Mouse (Mus musculus): ENCODE data around the gene Wbp1l. TPM values are rescaled to one million over a fixed set of nuclear protein-coding genes. Genes with fewer than 3 reads are reported as not detected.
A peak's percentile ranks its signal among the peaks of the same experiment; 100 is the strongest.

Wbp1l gene
- polyA plus RNA-seq, 1 experiment from 2014 or later: 31.2 TPM

DNA sequence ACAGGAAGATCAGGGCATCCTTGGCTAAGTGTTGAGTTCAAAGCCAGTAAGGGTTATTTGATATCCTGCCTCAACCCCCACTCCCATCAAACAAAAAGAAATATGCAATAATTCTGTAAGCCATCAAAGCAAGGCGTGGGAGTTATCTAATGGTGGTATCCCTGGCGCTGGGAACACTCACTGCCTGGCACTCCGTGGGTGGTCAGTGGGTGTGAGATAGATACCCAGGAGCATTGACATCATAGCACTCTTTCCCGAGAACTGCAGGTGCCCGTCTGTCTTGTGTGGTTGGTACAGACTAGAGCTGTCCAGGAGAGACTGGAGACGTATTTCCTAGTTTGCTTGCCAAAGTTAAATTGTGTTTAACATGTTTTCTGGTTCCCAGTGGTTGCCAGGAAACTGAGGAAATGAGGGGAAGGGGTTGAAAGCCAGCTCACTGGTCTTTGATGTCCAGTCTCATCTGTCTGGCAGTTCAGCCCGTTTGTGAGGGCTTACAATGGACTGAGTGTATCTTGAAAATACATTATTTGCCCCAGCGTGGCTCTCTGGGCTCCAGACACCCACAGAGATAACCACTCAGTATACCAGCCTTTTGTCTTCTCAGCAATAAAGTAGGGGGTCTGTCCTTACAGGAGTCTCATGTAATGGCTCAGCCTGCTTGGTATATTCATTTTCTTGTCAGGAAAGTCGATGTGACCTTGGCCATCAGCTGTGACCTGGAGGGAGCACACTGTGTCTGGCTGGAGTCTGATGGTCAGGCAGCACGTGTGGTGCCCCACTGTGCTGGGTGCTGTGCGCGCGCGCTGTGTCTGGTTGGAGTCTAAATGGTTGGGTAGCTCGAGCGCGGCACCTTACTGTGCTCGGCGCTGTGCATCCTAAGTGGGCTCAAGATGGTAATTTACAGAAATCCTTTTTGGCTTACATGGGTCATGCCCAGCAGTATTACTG lies 22.6 kb downstream of the Wbp1l start:
- WGBS: 70% methylated on average over 19 of the region's 19 CpGs
- H3K4me2 ChIP-seq (replicated peaks; ENCODE audit: low read depth): no peak overlapping the region
- peaks cover 17% of the 10 kb centered on the region for H3K4me1 ChIP-seq (replicated peaks; ENCODE audit: control insufficient read depth, insufficient read depth)
- H3K27ac ChIP-seq (replicated peaks): peak overlapping the region; percentile 89
- DNase-seq (ENCODE audit: low spot score) (no peak), ATAC-seq (ENCODE audit: low FRiP score, low TSS enrichment) (no peak)
- no peaks in the 10 kb centered on the region for H3K9me3 ChIP-seq (ENCODE audit: control insufficient read depth, low read length)
- no peaks in the 10 kb centered on the region for H3K36me3 ChIP-seq (ENCODE audit: control insufficient read depth, insufficient read depth, low read length)
- H3K4me3 ChIP-seq (ENCODE audit: low read depth, low read length): no peak overlapping the region
- TF ChIP-seq EP300 (optimal IDR thresholded peaks at IDR 0.05) (no peak), CTCF (IDR thresholded peaks at IDR 0.05; ENCODE audit: low read depth) (no peak)
- H3K27me3 ChIP-seq (ENCODE audit: control insufficient read depth, insufficient read depth, low read length): no peaks in the 10 kb centered on the region
- 0 out of 2 replicates have a peak overlapping the region, but pooled peaks have one; percentile 18 for H3K9ac ChIP-seq (ENCODE audit: low read length)

- H3K9me3 ChIP-seq (ENCODE audit: control insufficient read depth, low read length): no peaks in the 10 kb centered on the region
- WGBS: 23% methylated on average over 12 of the region's 12 CpGs
- peak overlapping the region; percentile 59 for H3K4me2 ChIP-seq (replicated peaks; ENCODE audit: low read depth)
- H3K27me3 ChIP-seq (ENCODE audit: control insufficient read depth, insufficient read depth, low read length): no peaks in the 10 kb centered on the region
- TF ChIP-seq CTCF (IDR thresholded peaks at IDR 0.05; ENCODE audit: low read depth) (no peak), EP300 (optimal IDR thresholded peaks at IDR 0.05) (no peak)
- no peaks in the 10 kb centered on the region for H3K36me3 ChIP-seq (ENCODE audit: control insufficient read depth, insufficient read depth, low read length)
- peak overlapping the region; percentile 89 for H3K27ac ChIP-seq (replicated peaks)
- no peak overlapping the region for H3K4me3 ChIP-seq (ENCODE audit: low read depth, low read length)
- H3K9ac ChIP-seq (ENCODE audit: low read length): peak overlapping the region; percentile 59
- ATAC-seq (ENCODE audit: low FRiP score, low TSS enrichment) (no peak), DNase-seq (ENCODE audit: low spot score) (no peak)
- H3K4me1 ChIP-seq (replicated peaks; ENCODE audit: control insufficient read depth, insufficient read depth): peaks cover 17% of the 10 kb centered on the region
These were observed 23.8 kb downstream of the Wbp1l start for GRCm38 (mm10) chr19:46622659-46623193.

GRCm38 (mm10) chr19:46623194-46623667 lies 24.3 kb downstream of the Wbp1l start:
- Histone ChIP-seq H3K9me3 (ENCODE audit: control insufficient read depth, low read length) (no peaks in the 10 kb centered on the region), H3K27me3 (ENCODE audit: control insufficient read depth, insufficient read depth, low read length) (no peaks in the 10 kb centered on the region), H3K27ac (replicated peaks) (peak overlapping the region; percentile 89), H3K9ac (ENCODE audit: low read length) (peak overlapping the region; percentile 59), H3K4me1 (replicated peaks; ENCODE audit: control insufficient read depth, insufficient read depth) (peaks cover 17% of the 10 kb centered on the region), H3K36me3 (ENCODE audit: control insufficient read depth, insufficient read depth, low read length) (no peaks in the 10 kb centered on the region), H3K4me2 (replicated peaks; ENCODE audit: low read depth) (peak overlapping the region; percentile 59), H3K4me3 (ENCODE audit: low read depth, low read length) (peak overlapping the region; percentile 35)
- WGBS: 5% methylated on average over 16 of the region's 16 CpGs
- ATAC-seq (ENCODE audit: low FRiP score, low TSS enrichment) (peak; percentile 53; the same call in 1 of the 2 replicates), DNase-seq (ENCODE audit: low spot score) (peak; percentile 52)
- TF ChIP-seq EP300 (optimal IDR thresholded peaks at IDR 0.05) (no peak), CTCF (IDR thresholded peaks at IDR 0.05; ENCODE audit: low read depth) (no peak)

DNA sequence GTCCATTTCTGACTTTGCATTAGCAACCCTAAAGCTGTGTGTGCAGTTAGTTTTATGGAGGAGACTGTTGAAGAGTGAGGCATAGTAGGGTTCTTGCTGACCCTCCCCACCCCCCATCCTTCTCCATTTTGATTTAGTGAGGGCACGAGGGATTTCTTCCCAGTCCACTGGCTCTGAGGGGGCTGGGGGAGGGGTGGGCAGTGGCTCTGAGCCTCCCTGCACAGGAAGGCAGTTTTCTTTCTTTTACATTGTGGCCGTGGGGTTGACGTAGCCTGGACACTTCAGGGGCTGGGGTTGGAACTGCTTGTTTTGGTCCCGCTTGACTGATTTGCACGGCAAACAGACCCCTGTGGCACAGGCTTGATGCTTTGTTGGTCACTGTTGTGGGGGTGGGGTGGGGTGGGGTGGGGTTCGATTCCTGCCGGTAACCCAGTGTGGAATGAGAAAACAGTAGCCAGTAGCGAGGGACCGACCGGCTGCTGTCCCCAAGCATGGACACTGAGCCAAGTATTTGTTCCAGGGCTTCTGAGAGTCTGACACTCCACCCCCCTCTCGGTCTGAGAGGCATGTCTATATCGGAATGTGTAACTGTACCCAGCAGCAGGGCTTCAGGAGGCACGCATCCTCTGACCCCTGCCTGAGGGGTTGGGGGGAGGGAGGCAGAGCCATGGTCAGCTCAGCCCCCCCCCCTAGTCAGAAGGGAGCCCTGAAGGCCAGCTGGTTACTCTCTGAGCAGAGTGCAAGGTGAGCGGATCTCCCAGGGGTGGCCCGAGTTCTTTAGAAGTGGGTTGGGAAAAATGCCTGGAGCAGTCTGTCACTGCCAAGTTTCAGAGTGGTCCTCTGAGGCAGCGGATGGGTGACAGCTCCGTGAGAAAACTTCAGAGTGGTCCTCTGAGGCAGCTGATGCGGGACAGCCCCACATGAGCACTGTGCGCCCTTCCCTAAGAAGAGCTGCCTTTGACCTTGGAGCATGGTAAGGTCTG lies 25.2 kb downstream of the Wbp1l start:
- TF ChIP-seq EP300 (optimal IDR thresholded peaks at IDR 0.05) (no peak), CTCF (IDR thresholded peaks at IDR 0.05; ENCODE audit: low read depth) (no peak)
- 31% methylated on average over 19 of the region's 19 CpGs for WGBS
- peak overlapping the region; percentile 59 for H3K4me2 ChIP-seq (replicated peaks; ENCODE audit: low read depth)
- peak overlapping the region; percentile 59 for H3K9ac ChIP-seq (ENCODE audit: low read length)
- peaks cover 17% of the 10 kb centered on the region for H3K4me1 ChIP-seq (replicated peaks; ENCODE audit: control insufficient read depth, insufficient read depth)
- H3K4me3 ChIP-seq (ENCODE audit: low read depth, low read length): peak overlapping the region; percentile 35
- DNase-seq (ENCODE audit: low spot score) (no peak), ATAC-seq (ENCODE audit: low FRiP score, low TSS enrichment) (0 out of 2 replicates have a peak, but pooled peaks have one; percentile 13)
- no peaks in the 10 kb centered on the region for H3K9me3 ChIP-seq (ENCODE audit: control insufficient read depth, low read length)
- no peaks in the 10 kb centered on the region for H3K36me3 ChIP-seq (ENCODE audit: control insufficient read depth, insufficient read depth, low read length)
- H3K27me3 ChIP-seq (ENCODE audit: control insufficient read depth, insufficient read depth, low read length): no peaks in the 10 kb centered on the region
- peak overlapping the region; percentile 89 for H3K27ac ChIP-seq (replicated peaks)

DNA sequence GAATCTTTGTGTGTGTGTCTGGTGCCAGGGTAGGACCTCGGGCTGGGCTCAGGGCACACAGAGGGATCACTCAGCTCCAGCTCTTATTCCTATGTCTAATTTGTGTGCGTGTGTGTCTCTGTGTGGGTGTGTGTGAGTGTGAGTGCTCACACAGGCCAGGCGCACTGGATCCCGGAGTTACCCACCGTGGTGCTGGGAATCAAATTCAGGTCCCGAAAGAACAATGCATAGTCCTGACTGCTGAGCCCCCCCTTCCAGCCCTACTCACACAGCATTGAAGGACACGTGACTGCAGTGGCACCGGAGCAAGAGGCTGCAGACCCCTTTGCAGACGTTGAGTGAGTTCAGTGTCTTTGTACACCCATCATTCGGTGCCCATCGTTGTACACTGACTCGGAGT lies 26.1 kb downstream of the Wbp1l start:
- H3K4me1 ChIP-seq (replicated peaks; ENCODE audit: control insufficient read depth, insufficient read depth): peaks cover 13% of the 10 kb centered on the region
- H3K27ac ChIP-seq (replicated peaks): no peak overlapping the region
- no peaks in the 10 kb centered on the region for H3K9me3 ChIP-seq (ENCODE audit: control insufficient read depth, low read length)
- WGBS: 93% methylated on average over 12 of the region's 12 CpGs
- DNase-seq (ENCODE audit: low spot score) (no peak), ATAC-seq (ENCODE audit: low FRiP score, low TSS enrichment) (no peak)
- no peak overlapping the region for H3K4me3 ChIP-seq (ENCODE audit: low read depth, low read length)
- no peak for TF ChIP-seq EP300 (optimal IDR thresholded peaks at IDR 0.05)
- H3K36me3 ChIP-seq (ENCODE audit: control insufficient read depth, insufficient read depth, low read length): no peaks in the 10 kb centered on the region
- no peak overlapping the region for H3K9ac ChIP-seq (ENCODE audit: low read length)
- no peaks in the 10 kb centered on the region for H3K27me3 ChIP-seq (ENCODE audit: control insufficient read depth, insufficient read depth, low read length)
- peak overlapping the region; percentile 59; the same call in 1 of the 2 replicates for H3K4me2 ChIP-seq (replicated peaks; ENCODE audit: low read depth)
